Mouse (Mus musculus) gastrocnemius, adult 2 months (tissue): Measurements from ENCODE around the gene 4930407I10Rik. TPM values are rescaled to one million over a fixed set of nuclear protein-coding genes. Genes with fewer than 3 reads are reported as not detected.

Experiments
- DNase-seq: peaks from one replicate; pipeline ENCODE4 v3.0.0; 2022
- H3K27ac ChIP-seq: fragments of 200-600 bp; 2 replicates; pipeline ENCODE4 v1.8.1; 2022; ENCODE audit warnings: mild to moderate bottlenecking
- H3K4me3 ChIP-seq: fragments of 200-600 bp; 2 replicates; pipeline ENCODE4 v1.8.1; 2022; ENCODE audit warnings: mild to moderate bottlenecking, moderate library complexity
- CTCF ChIP-seq: fragments of 200-600 bp; IDR thresholded peaks from 2 replicates; pipeline ENCODE4 v1.8.1; 2022; ENCODE audit warnings: antibody characterized with exemption, mild to moderate bottlenecking, moderate library complexity
- intact Hi-C: fragments of 180-260 bp; cut with DNase I; formaldehyde crosslinking; loops from one replicate; pipeline ENCODE4 v1.15.1; 2025
- long read RNA-seq, 2 experiments: library from polyadenylated mRNA; stranded (forward); transcript quantifications; one replicate each; pipeline ENCODE4 v2.0.0; 2021
- total RNA-seq, 2 experiments: library from RNA; stranded (reverse); gene quantifications; 2 replicates each; pipeline ENCODE4 v1.2.3; 2021

The 4930407I10Rik gene
- total RNA-seq: not detected
- long read RNA-seq, experiment 1: 0 reads
- long read RNA-seq, experiment 2: 0 reads

- TF ChIP-seq CTCF: no peak
- no peak within 1 kb of the TSS for H3K4me3 ChIP-seq
- intact Hi-C loops: no loop called here
- no peak for DNase-seq
- H3K27ac ChIP-seq: no peak within 1 kb of the TSS
These were observed at the start of gene 4930407I10Rik for GRCm38 (mm10) chr15:82058719-82059201. 4930407I10Rik (plus strand) TSS chr15:82059151.

- intact Hi-C loops: no loop called here
- Histone ChIP-seq H3K27ac (no peak overlapping the region), H3K4me3 (no peak overlapping the region)
- no peak for DNase-seq
- TF ChIP-seq CTCF: no peak
These were observed 47.0 kb upstream of the 4930407I10Rik start for GRCm38 (mm10) chr15:82011947-82012346.

GRCm38 (mm10) chr15:82014745-82015391, 44.1 kb upstream of the 4930407I10Rik start:
- Histone ChIP-seq H3K27ac (peak overlapping the region; percentile 93), H3K4me3 (peak overlapping the region; percentile 77)
- intact Hi-C loops: no loop called here
- DNase-seq: no peak
- no peak for TF ChIP-seq CTCF

GRCm38 (mm10) chr15:82015392-82016100, 43.4 kb upstream of the 4930407I10Rik start:
- peak overlapping the region; percentile 93 for H3K27ac ChIP-seq
- H3K4me3 ChIP-seq: peak overlapping the region; percentile 77
- DNase-seq: peak; percentile 46
- intact Hi-C loops: no loop called here
- TF ChIP-seq CTCF: no peak

GRCm38 (mm10) chr15:82016101-82016808, 42.7 kb upstream of the 4930407I10Rik start:
- H3K27ac ChIP-seq: peak overlapping the region; percentile 93
- peak; percentile 99 for DNase-seq
- intact Hi-C loops: no loop called here
- no peak for TF ChIP-seq CTCF
- peak overlapping the region; percentile 77 for H3K4me3 ChIP-seq

- intact Hi-C loops: no loop called here
- Histone ChIP-seq H3K4me3 (peak overlapping the region; percentile 77), H3K27ac (peak overlapping the region; percentile 93)
- DNase-seq: no peak
- TF ChIP-seq CTCF: no peak
These were observed 42.1 kb upstream of the 4930407I10Rik start for GRCm38 (mm10) chr15:82016830-82017229.

- no peak overlapping the region for H3K27ac ChIP-seq
- no peak for TF ChIP-seq CTCF
- no peak for DNase-seq
- intact Hi-C loops: no loop called here
- H3K4me3 ChIP-seq: no peak overlapping the region
These were observed 41.5 kb upstream of the 4930407I10Rik start for GRCm38 (mm10) chr15:82017461-82017860.

- H3K27ac ChIP-seq: no peak overlapping the region
- DNase-seq: no peak
- H3K4me3 ChIP-seq: no peak overlapping the region
- intact Hi-C loops: no loop called here
- TF ChIP-seq CTCF: no peak
These were observed 39.7 kb upstream of the 4930407I10Rik start for GRCm38 (mm10) chr15:82019288-82019687.

- H3K4me3 ChIP-seq: no peak overlapping the region
- TF ChIP-seq CTCF: no peak
- peak; percentile 24 for DNase-seq
- H3K27ac ChIP-seq: no peak overlapping the region
- intact Hi-C loops: no loop called here
These were observed 36.3 kb upstream of the 4930407I10Rik start for GRCm38 (mm10) chr15:82022535-82023088.

GRCm38 (mm10) chr15:82023965-82024635, 34.9 kb upstream of the 4930407I10Rik start:
- Histone ChIP-seq H3K27ac (no peak overlapping the region), H3K4me3 (no peak overlapping the region)
- TF ChIP-seq CTCF: no peak
- intact Hi-C loops: no loop called here
- DNase-seq: no peak

GRCm38 (mm10) chr15:82027276-82027675, 31.7 kb upstream of the 4930407I10Rik start:
- TF ChIP-seq CTCF: no peak
- DNase-seq: no peak
- Histone ChIP-seq H3K4me3 (no peak overlapping the region), H3K27ac (no peak overlapping the region)
- intact Hi-C loops: no loop called here

- intact Hi-C loops: no loop called here
- H3K4me3 ChIP-seq: no peak overlapping the region
These were observed 31.2 kb upstream of the 4930407I10Rik start for GRCm38 (mm10) chr15:82027726-82028125.

More at GRCm38 (mm10) chr15:82027726-82028125, 31.2 kb upstream of the 4930407I10Rik start:
- TF ChIP-seq CTCF: no peak
- no peak for DNase-seq
- no peak overlapping the region for H3K27ac ChIP-seq
